Mouse (Mus musculus): ENCODE measurements around the gene Zfp455.
"Not testable (repeated sequence)": the region's sequence is repeated elsewhere in the genome, so short reads cannot be mapped to it uniquely, and the experiment has no call there.

The Zfp455 gene

DNA sequence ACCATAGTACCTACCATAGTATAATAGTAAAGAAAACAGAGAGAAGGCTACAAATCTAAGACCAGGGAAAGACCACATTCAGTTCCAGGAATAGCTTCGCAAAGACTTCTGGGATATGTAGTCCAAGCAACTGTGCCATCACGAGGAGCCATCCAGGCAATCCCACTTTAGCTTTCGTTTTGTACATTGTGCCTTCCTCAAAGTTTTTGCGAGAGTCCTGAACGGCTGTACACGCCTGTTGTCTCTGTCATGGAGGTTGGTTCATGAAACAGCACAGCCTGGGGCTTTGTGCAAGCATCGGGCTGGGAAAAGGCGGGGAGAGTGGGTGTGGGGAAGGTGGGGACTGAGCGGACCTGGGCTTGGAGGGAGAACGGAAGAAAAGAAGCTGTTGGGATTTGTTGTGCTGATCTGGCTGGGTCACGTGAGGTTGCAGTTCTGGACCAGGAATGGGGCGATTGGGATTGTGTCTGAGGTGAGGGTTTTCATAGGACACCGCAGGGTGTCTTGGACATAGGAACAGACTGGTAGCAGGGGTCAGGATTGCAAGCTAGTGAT, at the start of gene Zfp455:
Gene Zfp455 (plus strand): TSS at position 167 of the 555 bp plus-strand sequence.
- peak; percentile 30 to 33 for DNase-seq (ENCODE audit: low spot score in 2 of 2)

DNA sequence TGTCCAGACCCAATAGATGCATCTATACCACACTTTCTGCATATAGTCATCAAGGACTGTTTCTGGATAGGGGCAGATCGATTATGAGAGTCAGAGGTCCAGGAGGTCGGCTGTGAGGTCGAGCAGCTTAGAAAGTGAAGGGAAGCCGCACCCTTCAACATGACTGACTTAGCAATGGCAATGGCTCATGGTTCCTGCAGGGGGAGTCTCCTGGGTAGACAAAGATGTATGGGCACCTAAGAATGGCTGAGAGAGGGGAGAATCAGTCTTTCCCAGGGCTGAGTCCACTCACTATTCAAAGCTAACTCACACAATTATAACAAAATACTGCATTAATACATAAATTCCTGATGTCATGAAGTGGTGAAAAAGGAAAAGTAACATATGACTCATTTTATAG, 28.2 kb upstream of the Zfp455 start:
- DNase-seq (ENCODE audit: low spot score in 2 of 2): not testable (repeated sequence)

GRCm38 (mm10) chr13:67172991-67173722, 21.1 kb upstream of the Zfp455 start, which contains the start of gene Rsl1:
Rsl1 (plus strand) TSS chr13:67173182.
- peak; percentile 41 to 75 for DNase-seq (ENCODE audit: low spot score in 2 of 2)

GRCm38 (mm10) chr13:67173723-67174055, 20.6 kb upstream of the Zfp455 start:
- no peak for DNase-seq (ENCODE audit: low spot score in 2 of 2)

- no peak for DNase-seq (ENCODE audit: low spot score in 2 of 2)
These were observed 7.3 kb downstream of the Zfp455 start for GRCm38 (mm10) chr13:67201656-67202055.

GRCm38 (mm10) chr13:67214015-67214607, 19.8 kb downstream of the Zfp455 start:
- DNase-seq (ENCODE audit: low spot score in 2 of 2): no peak

All from spleen, postnatal 10 days (tissue).